Mouse (Mus musculus) forebrain, embryonic 13.5 days (tissue): ENCODE results near the gene Gtsf1. TPM values are rescaled to one million over a fixed set of nuclear protein-coding genes. Genes with fewer than 3 reads are reported as not detected.

Source experiments
- polyA plus RNA-seq: library from polyadenylated mRNA; unstranded; fragments of >200 nt; fragmentation: Nextera tagmentation; extraction: Ambion mirVana; gene quantifications from 2 replicates; pipeline ENCODE4 v1.2.1, GENCODE M21; 2015

The Gtsf1 gene
- polyA plus RNA-seq, 1 experiment from 2014 or later, result not detected

Other genes with a start within 250 kb of the Gtsf1 start
- 161 and 174 TPM in 2 replicates for gene Cbx5, start 190.7 kb downstream of the Gtsf1 start, polyA plus RNA-seq
- gene Hnrnpa1, start 190.0 kb downstream of the Gtsf1 start, polyA plus RNA-seq, result 1,312 and 1,385 TPM in 2 replicates
- 0.57 and 1.6 TPM in 2 replicates for gene Nfe2, start 172.1 kb downstream of the Gtsf1 start, polyA plus RNA-seq
- gene Copz1, start 157.8 kb downstream of the Gtsf1 start, polyA plus RNA-seq, result 219 and 232 TPM in 2 replicates
- gene Gpr84, start 119.9 kb downstream of the Gtsf1 start, polyA plus RNA-seq, result 0.30 and 0.41 TPM in 2 replicates
- 11.3 and 12.0 TPM in 2 replicates for gene Zfp385a, start 90.4 kb downstream of the Gtsf1 start, polyA plus RNA-seq
- 7.7 and 8.0 TPM in 2 replicates for gene Itga5, start 63.7 kb downstream of the Gtsf1 start, polyA plus RNA-seq
- gene Gtsf2, start 18.0 kb upstream of the Gtsf1 start, polyA plus RNA-seq, result not detected in 2 replicates
- 1.0 and 1.2 TPM in 2 replicates for gene Nckap1l, start 23.3 kb upstream of the Gtsf1 start, polyA plus RNA-seq
- gene Pde1b, start 72.6 kb upstream of the Gtsf1 start, polyA plus RNA-seq, result 60.5 and 61.6 TPM in 2 replicates
- gene Ppp1r1a, start 107.5 kb upstream of the Gtsf1 start, polyA plus RNA-seq, result 82.3 and 85.8 TPM in 2 replicates
- not detected in 2 replicates for gene Glycam1, start 134.6 kb upstream of the Gtsf1 start, polyA plus RNA-seq